ENCODE assay signal across 8 mouse cellular contexts in genomic region chr11:64396331-64396881, GRCm38 (mm10). TPM values are rescaled to one million over a fixed set of nuclear protein-coding genes. Genes with fewer than 3 reads are reported as not detected.
DNase-seq lines count a peak whose midpoint lies in the region; ATAC-seq lines count a peak whose summit lies in the region.

No protein-coding gene starts in this region.

- H3K4me3 ChIP-seq in forebrain, embryonic 13.5 days = 0 out of 2 replicates have a peak overlapping the region, but pooled peaks have one; percentile 3
- H3K4me3 ChIP-seq in hindbrain, embryonic 12.5 days = no peak overlapping the region

- peak overlapping the region; percentile 63 for H3K27ac ChIP-seq in forebrain, embryonic 13.5 days
- peak overlapping the region; percentile 62; the same call in 1 of the 2 replicates for H3K27ac ChIP-seq in hindbrain, embryonic 12.5 days

- WGBS in forebrain, embryonic 13.5 days = 10% methylated on average over 7 of the region's 7 CpGs
- WGBS in hindbrain, embryonic 12.5 days = 5% methylated on average over 7 of the region's 7 CpGs

- H3K9me3 ChIP-seq in forebrain, embryonic 13.5 days (replicated peaks) = no peaks in the 10 kb centered on the region
- H3K9me3 ChIP-seq in hindbrain, embryonic 12.5 days (replicated peaks) = no peaks in the 10 kb centered on the region

- intact Hi-C loops in left cerebral cortex, postnatal 25 days (cut with DNase I) = loop anchor here (1.0 kb wide), 2 partner anchors 64 to 317 kb away; partner anchors contain the start of gene Cox10

- peak; percentile 95 for ATAC-seq in forebrain, embryonic 13.5 days
- ATAC-seq in hindbrain, embryonic 12.5 days (ENCODE audit: low FRiP score) = peak; percentile 90
- ATAC-seq in erythroid progenitor cell, adult 5-6 weeks (replicated peaks; ENCODE audit: low FRiP score, poor library complexity, severe bottlenecking) = no peak

- peak overlapping the region; percentile 33 for H3K4me2 ChIP-seq in forebrain, embryonic 13.5 days
- H3K4me2 ChIP-seq in hindbrain, embryonic 12.5 days (replicated peaks) = peak overlapping the region; percentile 35

- peaks cover 28% of the 10 kb centered on the region for H3K4me1 ChIP-seq in forebrain, embryonic 13.5 days
- peaks cover 30% of the 10 kb centered on the region for H3K4me1 ChIP-seq in hindbrain, embryonic 12.5 days

- peak; percentile 45 for DNase-seq in A20 (ENCODE audit: low read depth, low spot score)
- peak; percentile 8 for DNase-seq in CD4-positive helper T cell, adult 2 months (ENCODE audit: low read depth, low spot score)
- peak; percentile 69 to 93 for DNase-seq in left cerebral cortex, postnatal 25 days (ENCODE audit: low spot score in 2 of 2)
- peak; percentile 22 for DNase-seq in retina, adult 2 months (ENCODE audit: low read depth, low spot score)
- DNase-seq in ovary, postnatal 36 days (ENCODE audit: low spot score) = no peak

- H3K27me3 ChIP-seq in forebrain, embryonic 13.5 days = no peaks in the 10 kb centered on the region
- H3K27me3 ChIP-seq in hindbrain, embryonic 12.5 days = peaks cover 5% of the 10 kb centered on the region; the same call in 1 of the 2 replicates

- H3K9ac ChIP-seq in forebrain, embryonic 13.5 days = no peak overlapping the region
- no peak overlapping the region for H3K9ac ChIP-seq in hindbrain, embryonic 12.5 days

- no peaks in the 10 kb centered on the region for H3K36me3 ChIP-seq in forebrain, embryonic 13.5 days (ENCODE audit: poor library complexity, severe bottlenecking)
- no peaks in the 10 kb centered on the region for H3K36me3 ChIP-seq in hindbrain, embryonic 12.5 days

RNA-seq across cellular contexts. Expression of gene Hs3st3a1, which starts 38.7 kb away (rescaled TPM):
- 0.15 and 0.40 TPM in 2 replicates for polyA plus RNA-seq in forebrain, embryonic 13.5 days (2015; fragmentation: Nextera tagmentation; extraction: Ambion mirVana)
- polyA plus RNA-seq in hindbrain, embryonic 12.5 days (2016; fragmentation: Nextera tagmentation; extraction: Ambion mirVana) = 1.9 and 2.8 TPM in 2 replicates
- total RNA-seq in left cerebral cortex, postnatal 25 days (2021) = under 1 TPM; 0.71 to 0.98 TPM
- total RNA-seq in erythroid progenitor cell, adult 5-6 weeks (2015; ENCODE audit: low replicate concordance) = not detected in 2 replicates
- total RNA-seq in erythroid progenitor cell, adult 5-6 weeks (2017; ENCODE audit: low replicate concordance) = not detected in 2 replicates

RNA-seq across cellular contexts. Expression of gene F930015N05Rik, which starts 40.0 kb away (rescaled TPM):
- 0.57 TPM in 1 of 2 replicates, not detected in the other for polyA plus RNA-seq in forebrain, embryonic 13.5 days (2015; fragmentation: Nextera tagmentation; extraction: Ambion mirVana)
- 2.4 and 3.2 TPM in 2 replicates for polyA plus RNA-seq in hindbrain, embryonic 12.5 days (2016; fragmentation: Nextera tagmentation; extraction: Ambion mirVana)
- total RNA-seq in left cerebral cortex, postnatal 25 days (2021) = under 1 TPM; 0.87 TPM
- not detected in 2 replicates for total RNA-seq in erythroid progenitor cell, adult 5-6 weeks (2015; ENCODE audit: low replicate concordance)
- total RNA-seq in erythroid progenitor cell, adult 5-6 weeks (2017; ENCODE audit: low replicate concordance) = not detected in 2 replicates
